Mouse (Mus musculus) cerebellum, adult 2 months (tissue): ENCODE data around the gene Khsrp.
A peak's percentile ranks its signal among the peaks of the same experiment; 100 is the strongest.

Source experiments
- CTCF ChIP-seq: fragments of 200-500 bp; IDR thresholded peaks from 2 replicates; pipeline ENCODE4 v1.5.1; 2011; ENCODE audit warnings: low read depth, mild to moderate bottlenecking, control low read depth, low read length, moderate library complexity, borderline replicate concordance; ENCODE audit not compliant: insufficient read depth
- POLR2A ChIP-seq: fragments of 200-500 bp; IDR thresholded peaks from 2 replicates; pipeline ENCODE4 v1.6.1; 2011; ENCODE audit warnings: low read length, control low read depth, borderline replicate concordance; ENCODE audit not compliant: insufficient read depth

- TF ChIP-seq CTCF (peak; percentile 11; the same call in 1 of the 2 replicates), POLR2A (no peak)
These were observed 24.0 kb downstream of the Khsrp start for GRCm38 (mm10) chr17:57007137-57007905.
